Mouse (Mus musculus): ENCODE data around the gene Gm13289.
"Not testable (repeated sequence)": the region's sequence is repeated elsewhere in the genome, so short reads cannot be mapped to it uniquely, and the experiment has no call there.

The Gm13289 gene

DNA sequence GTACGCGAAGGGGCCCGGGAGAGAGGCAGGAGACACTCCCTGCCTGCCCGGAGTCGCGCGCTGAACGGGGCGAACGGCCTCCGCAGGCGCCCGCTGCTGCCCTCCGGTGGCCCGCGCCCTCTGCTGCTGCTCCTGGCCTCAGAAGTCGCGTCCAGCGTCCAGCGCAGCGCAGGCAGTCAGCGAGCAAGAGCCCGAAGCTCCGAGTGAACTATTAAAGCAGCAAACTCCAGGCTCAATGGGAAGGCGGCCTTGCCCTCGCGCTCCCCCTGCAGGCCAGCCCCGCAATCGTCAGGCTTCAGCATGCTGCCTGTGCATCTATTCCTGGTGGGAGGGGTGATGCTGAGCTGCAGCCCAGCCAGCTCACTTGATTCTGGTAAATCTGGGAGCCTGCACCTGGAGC lies at the start of gene Gm13289:
Gene Gm13289, plus strand, starts transcription at position 301 of the 400 bp plus-strand sequence.
- DNase-seq (ENCODE audit: low spot score): not testable (repeated sequence)

DNA sequence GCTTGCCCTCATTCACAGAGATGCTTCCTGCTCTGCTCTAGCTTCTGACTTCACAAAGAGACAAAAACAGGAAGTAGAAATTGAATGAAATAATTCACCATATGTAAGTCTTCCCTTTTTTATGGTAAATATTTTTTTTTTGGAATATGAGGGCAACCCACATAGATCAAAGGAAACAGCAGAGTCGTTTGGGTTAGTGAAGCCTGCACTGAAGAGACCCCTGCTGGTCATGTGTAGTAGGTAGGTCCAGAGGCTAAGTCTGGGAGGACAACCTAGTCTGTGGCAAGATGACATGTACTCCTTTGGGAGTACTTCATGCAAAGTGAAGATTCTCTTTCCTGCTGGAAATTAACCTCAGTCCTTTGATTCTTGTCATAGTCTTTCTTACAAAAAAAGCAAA lies 49.4 kb upstream of the Gm13289 start:
- peak; percentile 28 for DNase-seq (ENCODE audit: low spot score)

DNA sequence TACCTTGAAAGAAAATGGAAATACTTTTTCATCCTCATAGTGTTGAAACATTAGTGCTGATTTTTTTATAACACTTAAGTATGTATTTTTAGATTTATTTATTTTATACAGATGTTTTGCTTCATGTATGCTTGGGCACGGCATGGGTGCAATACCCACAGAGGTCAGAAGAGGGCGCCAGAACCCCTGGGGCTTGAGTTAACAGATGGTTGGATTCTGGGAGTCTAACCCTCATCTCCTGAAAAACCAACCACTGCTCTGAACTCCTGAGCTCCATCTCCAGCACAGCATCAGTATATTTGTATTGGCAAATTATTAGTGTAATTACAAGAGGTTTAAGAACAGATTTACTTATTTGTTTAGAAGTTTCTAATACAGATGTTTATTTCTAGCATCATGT lies 38.2 kb upstream of the Gm13289 start:
- peak; percentile 62 for DNase-seq (ENCODE audit: low spot score)

DNA sequence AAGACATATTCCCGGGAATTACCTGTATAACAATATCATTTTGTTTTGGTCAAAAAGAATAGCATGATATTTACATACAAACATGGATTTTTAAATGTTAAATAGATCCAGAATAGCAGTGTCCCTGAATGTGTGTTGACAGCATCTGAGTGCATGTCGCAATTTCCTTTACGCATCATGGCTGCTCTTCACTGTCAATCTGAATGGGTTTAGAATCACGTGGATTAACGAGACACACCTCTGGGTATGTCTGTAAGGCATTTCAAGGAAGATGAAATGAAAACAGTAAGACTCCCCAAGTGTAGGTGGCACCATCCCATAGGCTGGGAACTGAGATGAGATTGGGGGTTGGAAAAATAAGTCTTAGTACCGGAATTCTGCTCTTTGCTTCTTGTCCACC lies 37.7 kb upstream of the Gm13289 start:
- DNase-seq (ENCODE audit: low spot score): no peak

DNA sequence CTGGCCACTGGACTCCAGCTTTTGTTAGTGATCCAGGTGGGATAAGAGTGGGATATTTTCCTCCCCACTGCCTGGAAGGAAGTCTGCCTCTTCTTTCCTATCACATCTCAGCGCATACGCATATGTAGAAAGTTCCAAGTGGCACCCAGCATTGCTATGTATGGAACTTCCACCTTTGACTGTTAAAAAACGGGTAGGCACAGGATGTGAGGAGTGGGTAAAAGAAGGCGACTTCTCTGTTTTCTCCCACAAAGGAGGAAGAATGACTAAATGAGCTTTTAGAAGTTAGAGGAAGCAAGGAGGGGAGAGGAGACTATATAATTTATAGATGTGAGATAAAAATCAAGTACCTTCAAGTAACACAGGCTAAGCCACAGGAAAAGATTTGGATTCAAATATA lies 35.3 kb upstream of the Gm13289 start:
- no peak for DNase-seq (ENCODE audit: low spot score)

DNA sequence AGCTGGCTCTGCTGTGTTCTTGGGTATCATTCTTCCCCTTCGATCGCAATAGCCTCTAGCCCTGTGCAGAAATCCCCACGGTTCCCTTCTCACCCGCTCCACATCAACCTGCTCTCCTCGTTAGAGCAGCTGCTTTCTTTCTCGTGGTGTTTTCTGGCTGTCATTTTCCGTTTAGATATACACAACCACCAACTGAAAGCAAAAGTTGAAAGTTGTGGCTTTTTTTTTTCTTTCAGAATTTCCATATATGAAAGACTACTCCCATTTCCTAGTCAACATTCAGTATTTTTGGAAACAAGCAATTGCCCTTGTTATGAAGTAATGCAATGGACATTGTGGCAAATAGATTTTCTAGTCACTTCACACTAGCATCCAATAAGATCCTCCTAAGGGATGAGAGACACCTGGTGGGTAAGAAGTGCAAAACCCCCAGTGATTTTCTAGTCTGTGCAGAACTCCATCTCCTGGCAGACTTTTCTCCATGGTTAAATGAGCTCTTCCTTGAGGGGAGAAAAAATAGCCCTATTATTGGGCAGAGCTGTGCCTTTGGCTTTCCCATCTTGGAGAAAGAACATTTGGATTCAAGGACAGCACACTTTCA lies 33.9 kb upstream of the Gm13289 start:
- DNase-seq (ENCODE audit: low spot score): no peak

DNA sequence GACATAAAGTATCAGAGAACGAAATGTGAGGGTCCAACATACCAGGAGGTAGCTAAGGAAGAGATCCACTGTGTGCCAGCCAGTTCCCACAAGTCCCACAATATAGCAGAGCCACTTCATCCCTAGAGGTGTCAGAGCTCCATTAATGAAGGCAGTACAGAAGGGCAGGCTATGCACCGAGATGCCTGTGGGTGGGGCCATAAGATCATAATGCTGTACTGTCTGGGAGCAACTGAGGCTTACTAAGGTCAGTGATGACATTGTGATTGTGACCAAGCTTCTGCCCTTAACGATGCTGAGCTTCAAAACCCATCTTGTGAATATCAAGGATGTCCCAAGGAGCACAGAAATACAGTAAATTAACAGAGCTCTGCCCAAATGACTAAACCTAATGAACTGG lies 32.5 kb upstream of the Gm13289 start:
- no peak for DNase-seq (ENCODE audit: low spot score)

DNA sequence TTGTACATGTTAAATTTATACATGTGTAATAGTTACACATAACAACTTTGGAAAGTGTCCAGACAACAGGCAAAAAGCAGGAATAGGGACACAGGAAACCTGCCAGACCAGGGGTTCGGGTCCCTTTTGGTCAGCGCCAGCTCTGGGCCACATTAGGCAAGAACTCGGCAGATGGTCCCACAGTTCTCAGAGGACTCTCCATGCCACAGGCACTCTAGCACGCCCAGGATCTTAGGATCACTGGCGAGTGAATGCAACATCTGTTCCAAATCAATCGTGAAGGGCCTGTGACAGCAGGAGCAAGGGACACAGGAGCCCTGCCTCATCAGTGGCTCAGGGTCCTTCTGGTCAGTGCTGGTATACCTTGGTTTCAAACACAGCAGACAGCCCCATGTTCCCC lies 26.8 kb upstream of the Gm13289 start:
- no peak for DNase-seq (ENCODE audit: low spot score)

DNA sequence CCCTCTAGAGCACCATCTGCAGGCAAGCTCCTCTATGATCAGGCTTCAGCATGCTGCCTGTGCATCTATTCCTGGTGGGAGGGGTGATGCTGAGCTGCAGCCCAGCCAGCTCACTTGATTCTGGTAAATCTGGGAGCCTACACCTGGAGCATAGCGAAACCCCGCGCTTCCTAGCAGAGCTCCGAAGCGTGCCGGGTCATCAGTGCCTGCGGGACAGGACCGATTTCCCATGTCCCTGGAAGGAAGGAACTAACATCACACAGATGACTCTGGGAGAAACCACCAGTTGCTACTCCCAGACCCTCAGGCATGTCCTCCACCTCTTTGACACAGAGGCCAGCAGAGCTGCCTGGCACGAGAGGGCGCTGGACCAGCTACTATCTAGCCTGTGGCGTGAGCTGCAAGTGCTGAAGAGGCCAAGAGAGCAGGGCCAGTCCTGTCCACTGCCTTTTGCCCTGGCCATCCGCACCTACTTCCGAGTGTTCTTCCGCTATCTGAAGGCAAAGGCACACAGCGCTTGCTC lies 21.8 kb upstream of the Gm13289 start, which contains the start of gene Gm13271:
Gene Gm13271, plus strand, starts transcription at position 51 of the 523 bp plus-strand sequence.
- DNase-seq (ENCODE audit: low spot score): peak; percentile 71

DNA sequence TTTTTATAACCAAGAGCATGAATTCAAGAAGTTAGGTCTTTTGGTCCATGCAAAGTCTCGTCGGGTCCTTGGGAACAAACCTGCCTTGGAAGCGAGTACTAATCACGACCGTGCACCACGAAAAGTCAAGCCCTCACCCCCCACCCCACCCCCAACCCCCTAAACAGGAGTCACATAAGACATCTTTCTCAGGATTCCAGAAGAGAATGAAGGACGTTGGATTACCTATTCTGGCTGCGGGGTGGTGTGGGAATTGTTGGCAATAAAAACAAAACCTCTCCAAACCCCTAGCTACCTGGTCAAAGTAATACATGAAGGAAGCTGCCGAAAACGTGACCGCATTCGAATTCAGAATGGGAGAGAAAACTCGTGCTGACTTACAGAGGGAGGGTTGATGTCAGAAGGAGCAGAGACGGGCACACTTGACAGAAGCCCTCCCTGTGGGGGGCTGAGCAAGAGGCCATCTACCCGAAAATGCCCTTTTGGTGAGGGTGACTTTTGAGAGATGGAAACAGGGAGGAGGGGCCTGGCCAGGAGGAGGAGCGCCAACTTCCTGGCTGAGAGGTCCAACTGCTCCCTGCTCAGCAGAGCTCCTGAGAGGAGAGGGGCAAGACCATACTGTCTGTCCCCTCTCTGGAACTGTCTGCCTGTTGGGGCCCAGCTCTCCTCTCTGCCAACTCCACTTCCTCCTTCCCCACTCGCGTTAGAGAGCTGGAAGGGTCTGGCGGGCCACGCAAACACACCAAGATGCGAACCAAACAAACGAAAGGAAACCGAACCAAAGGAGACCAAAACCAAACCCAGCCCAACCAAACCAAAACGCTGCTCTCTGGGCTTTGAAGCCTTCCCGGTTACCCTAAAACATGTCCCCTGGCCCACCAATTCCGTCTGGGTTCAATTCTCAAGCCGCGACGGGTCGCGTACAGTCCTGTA lies 19.9 kb upstream of the Gm13289 start:
- not testable (repeated sequence) for DNase-seq (ENCODE audit: low spot score)

DNA sequence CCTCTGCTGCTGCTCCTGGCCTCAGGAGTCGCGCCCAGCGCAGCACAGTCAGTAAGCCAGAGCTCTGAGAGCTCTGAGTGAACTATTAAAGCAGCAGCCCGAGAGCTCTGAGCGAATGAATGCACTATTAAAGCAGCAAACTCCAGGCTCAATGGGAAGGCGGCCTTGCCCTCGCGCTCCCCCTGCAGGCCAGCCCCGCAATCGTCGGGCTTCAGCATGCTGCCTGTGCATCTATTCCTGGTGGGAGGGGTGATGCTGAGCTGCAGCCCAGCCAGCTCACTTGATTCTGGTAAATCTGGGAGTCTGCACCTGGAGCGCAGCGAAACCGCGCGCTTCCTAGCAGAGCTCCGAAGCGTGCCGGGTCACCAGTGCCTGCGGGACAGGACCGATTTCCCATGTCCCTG lies 19.1 kb upstream of the Gm13289 start:
- DNase-seq (ENCODE audit: low spot score): peak; percentile 86

DNA sequence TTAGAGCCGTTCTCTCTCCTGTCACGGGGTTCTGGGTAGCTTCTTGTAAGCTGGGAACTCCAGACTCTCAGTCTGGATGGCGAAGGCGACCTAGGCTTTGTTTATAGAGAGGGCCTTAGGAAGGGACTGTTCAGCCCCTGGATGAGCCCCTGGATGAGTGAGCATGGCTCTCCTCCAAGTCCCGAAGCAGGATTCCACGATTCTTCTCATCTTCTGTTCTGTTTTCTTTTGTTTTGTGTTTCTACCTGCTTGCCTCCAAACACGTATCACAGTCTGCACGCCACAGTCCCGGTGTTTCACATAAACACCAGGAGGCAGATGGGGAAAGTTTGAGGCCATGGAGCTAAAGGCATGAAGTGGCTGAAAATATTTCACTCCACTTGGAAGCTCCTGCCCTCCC lies 18.0 kb upstream of the Gm13289 start:
- not testable (repeated sequence) for DNase-seq (ENCODE audit: low spot score)

DNA sequence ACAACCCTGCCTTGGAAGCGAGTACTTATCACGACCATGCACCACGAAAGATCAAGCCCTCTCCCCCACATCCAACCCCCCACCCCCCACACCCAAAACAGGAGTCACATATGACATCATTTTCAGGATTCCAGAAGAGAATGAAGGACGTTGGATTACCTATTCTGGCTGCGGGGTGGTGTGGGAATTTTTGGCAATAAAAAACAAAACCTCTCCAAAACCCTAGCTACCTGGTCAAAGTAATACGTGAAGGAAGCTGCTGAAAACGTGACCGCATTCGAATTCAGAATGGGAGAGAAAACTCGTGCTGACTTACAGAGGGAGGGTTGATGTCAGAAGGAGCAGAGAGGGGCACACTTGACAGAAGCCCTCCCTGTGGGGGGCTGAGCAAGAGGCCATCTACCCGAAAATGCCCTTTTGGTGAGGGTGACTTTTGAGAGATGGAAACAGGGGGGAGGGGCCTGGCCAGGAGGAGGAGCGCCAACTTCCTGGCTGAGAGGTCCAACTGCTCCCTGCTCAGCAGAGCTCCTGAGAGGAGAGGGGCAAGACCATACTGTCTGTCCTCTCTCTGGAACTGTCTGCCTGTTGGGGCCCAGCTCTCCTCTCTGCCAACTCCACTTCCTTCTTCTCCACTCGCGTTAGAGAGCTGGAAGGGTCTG lies 17.0 kb upstream of the Gm13289 start, which contains the start of gene Gm13283:
Gene Gm13283, plus strand, starts transcription at position 510 of the 659 bp plus-strand sequence.
- DNase-seq (ENCODE audit: low spot score): peak; percentile 40

DNA sequence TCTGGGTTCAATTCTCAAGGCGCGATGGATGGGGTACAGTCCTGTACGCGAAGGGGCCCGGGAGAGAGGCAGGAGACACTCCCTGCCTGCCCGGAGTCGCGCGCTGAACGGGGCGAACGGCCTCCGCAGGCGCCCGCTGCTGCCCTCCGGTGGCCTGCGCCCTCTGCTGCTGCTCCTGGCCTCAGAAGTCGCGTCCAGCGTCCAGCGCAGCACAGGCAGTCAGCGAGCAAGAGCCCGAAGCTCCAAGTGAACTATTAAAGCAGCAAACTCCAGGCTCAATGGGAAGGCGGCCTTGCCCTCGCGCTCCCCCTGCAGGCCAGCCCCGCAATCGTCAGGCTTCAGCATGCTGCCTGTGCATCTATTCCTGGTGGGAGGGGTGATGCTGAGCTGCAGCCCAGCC lies 16.3 kb upstream of the Gm13289 start:
- peak; percentile 46 for DNase-seq (ENCODE audit: low spot score)

DNA sequence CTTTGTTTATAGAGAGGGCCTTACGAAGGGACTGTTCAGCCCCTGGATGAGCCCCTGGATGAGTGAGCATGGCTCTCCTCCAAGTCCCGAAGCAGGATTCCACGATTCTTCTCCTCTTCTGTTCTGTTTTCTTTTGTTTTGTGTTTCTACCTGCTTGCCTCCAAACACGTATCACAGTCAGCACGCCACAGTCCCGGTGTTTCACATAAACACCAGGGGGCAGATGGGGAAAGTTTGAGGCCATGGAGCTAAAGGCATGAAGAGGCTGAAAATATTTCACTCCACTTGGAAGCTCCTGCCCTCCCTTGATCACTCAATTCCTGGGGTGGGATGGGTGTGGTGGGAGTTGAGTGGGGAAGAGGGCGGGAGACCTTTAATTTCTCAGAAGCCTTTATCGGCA lies 14.9 kb upstream of the Gm13289 start:
- DNase-seq (ENCODE audit: low spot score): peak; percentile 74

DNA sequence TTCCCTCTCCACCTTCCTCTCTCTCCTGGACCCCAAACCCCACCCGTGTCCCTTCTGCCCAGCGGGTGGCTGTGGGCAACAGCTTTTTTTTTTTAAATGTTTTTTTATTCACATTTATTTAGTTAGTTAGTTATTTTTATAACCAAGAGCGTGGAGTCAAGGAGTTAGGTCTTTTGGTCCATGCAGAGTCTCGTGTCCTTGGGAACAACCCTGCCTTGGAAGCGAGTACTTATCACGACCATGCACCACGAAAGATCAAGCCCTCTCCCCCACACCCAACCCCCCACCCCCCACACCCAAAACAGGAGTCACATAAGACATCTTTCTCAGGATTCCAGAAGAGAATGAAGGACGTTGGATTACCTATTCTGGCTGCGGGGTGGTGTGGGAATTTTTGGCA lies 14.4 kb upstream of the Gm13289 start:
- DNase-seq (ENCODE audit: low spot score): not testable (repeated sequence)

DNA sequence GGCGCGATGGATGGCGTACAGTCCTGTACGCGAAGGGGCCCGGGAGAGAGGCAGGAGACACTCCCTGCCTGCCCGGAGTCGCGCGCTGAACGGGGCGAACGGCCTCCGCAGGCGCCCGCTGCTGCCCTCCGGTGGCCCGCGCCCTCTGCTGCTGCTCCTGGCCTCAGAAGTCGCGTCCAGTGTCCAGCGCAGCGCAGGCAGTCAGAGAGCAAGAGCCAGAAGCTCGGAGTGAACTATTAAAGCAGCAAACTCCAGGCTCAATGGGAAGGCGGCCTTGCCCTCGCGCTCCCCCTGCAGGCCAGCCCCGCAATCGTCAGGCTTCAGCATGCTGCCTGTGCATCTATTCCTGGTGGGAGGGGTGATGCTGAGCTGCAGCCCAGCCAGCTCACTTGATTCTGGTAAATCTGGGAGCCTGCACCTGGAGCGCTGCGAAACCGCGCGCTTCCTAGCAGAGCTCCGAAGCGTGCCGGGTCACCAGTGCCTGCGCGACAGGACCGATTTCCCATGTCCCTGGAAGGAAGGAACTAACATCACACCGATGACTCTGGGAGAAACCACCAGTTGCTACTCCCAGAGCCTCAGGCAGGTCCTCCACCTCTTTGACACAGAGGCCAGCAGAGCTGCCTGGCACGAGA lies 13.2 kb upstream of the Gm13289 start:
- DNase-seq (ENCODE audit: low spot score): not testable (repeated sequence)

DNA sequence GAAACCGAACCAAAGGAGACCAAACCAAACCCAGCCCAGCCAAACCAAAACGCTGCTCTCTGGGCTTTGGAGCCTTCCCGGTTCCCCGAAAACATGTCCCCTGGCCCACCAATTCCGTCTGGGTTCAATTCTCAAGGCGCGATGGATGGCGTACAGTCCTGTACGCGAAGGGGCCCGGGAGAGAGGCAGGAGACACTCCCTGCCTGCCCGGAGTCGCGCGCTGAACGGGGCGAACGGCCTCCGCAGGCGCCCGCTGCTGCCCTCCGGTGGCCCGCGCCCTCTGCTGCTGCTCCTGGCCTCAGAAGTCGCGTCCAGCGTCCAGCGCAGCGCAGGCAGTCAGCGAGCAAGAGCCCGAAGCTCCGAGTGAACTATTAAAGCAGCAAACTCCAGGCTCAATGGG lies 3.2 kb upstream of the Gm13289 start, which contains the start of gene Gm13290:
Gene Gm13290, plus strand, starts transcription at position 301 of the 400 bp plus-strand sequence.
- not testable (repeated sequence) for DNase-seq (ENCODE audit: low spot score)

DNA sequence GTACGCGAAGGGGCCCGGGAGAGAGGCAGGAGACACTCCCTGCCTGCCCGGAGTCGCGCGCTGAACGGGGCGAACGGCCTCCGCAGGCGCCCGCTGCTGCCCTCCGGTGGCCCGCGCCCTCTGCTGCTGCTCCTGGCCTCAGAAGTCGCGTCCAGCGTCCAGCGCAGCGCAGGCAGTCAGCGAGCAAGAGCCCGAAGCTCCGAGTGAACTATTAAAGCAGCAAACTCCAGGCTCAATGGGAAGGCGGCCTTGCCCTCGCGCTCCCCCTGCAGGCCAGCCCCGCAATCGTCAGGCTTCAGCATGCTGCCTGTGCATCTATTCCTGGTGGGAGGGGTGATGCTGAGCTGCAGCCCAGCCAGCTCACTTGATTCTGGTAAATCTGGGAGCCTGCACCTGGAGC lies 2.8 kb downstream of the Gm13289 start, which contains the start of gene Gm13272:
Gene Gm13272, plus strand, starts transcription at position 301 of the 400 bp plus-strand sequence.
- not testable (repeated sequence) for DNase-seq (ENCODE audit: low spot score)

DNA sequence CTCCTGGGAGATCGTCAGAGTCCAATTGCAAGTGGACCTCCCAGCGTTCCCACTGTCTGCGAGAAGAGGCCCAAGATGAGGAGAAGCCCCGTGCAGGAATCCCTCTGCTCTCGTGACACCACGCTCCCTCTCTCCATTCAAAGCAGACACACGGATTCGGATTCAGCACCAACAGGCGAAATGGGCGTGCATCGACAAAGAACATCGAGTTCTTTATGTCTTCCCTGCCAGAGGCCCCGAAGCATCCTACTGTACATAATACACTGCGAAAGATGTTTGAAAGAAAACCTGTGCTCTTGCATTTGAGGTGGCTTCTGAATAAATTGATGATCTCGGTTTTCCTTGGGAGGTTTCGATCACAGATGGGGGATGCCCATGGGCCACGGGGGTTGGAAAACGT lies 3.6 kb downstream of the Gm13289 start:
- DNase-seq (ENCODE audit: low spot score): not testable (repeated sequence)

DNA sequence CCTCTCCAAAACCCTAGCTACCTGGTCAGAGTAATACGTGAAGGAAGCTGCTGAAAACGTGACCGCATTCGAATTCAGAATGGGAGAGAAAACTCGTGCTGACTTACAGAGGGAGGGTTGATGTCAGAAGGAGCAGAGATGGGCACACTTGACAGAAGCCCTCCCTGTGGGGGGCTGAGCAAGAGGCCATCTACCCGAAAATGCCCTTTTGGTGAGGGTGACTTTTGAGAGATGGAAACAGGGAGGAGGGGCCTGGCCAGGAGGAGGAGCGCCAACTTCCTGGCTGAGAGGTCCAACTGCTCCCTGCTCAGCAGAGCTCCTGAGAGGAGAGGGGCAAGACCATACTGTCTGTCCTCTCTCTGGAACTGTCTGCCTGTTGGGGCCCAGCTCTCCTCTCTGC lies 5.1 kb downstream of the Gm13289 start, which contains the start of gene Ifnz:
Gene Ifnz, plus strand, starts transcription at position 301 of the 400 bp plus-strand sequence.
- not testable (repeated sequence) for DNase-seq (ENCODE audit: low spot score)

All from urinary bladder, postnatal 25 days (tissue).